14 mouse cellular contexts compared by ENCODE assay signal in the genomic region with DNA sequence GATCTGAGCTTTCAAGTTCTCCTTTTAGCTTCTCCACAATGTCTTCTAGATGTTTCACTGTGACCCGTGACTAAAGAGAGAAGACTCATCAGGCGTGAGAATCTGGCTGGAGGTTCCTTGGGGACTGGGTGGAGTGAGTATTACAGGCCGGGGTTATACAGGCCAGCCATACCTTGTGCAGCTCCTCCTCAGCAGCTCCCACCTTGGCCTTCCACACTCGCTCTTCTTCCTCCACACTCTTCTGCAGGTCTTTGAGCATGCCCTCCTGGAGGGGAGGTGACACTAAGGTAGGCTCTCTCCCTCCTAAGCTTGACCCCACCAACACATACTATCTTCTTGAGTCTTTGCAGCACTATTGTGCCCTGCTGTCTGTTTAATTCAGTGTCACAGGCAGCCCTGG.
"Had no signal": no experiment of that assay in that cellular context is flagged by ENCODE, and none has a peak within 500 bp of the region (broad histone marks: within the 10 kb centered on the region; RNA-seq: fewer than 3 reads in every experiment).

No protein-coding gene starts in this region.

- H3K9ac ChIP-seq: lung, embryonic 14.5 days; midbrain, embryonic 12.5 days; neural tube, embryonic 13.5 days had no signal

- H3K27ac ChIP-seq: midbrain, embryonic 10.5 days; midbrain, embryonic 12.5 days; neural tube, embryonic 13.5 days had no signal

- H3K4me3 ChIP-seq: midbrain, embryonic 10.5 days; midbrain, embryonic 12.5 days; myocyte; neural tube, embryonic 13.5 days had no signal

- H3K4me2 ChIP-seq: lung, embryonic 14.5 days; midbrain, embryonic 12.5 days; neural tube, embryonic 13.5 days had no signal

- H3K9me3 ChIP-seq: midbrain, embryonic 12.5 days; neural tube, embryonic 13.5 days had no signal

- ATAC-seq: midbrain, embryonic 16.5 days had no signal

- DNase-seq: lung, adult 18-20 months; lung, embryonic 14.5 days; lung, postnatal 10 days; lung, postnatal 4 days; midbrain, embryonic 14.5 days; right cerebral cortex, postnatal 14 days; thymus, adult 2 months; thymus, postnatal 25 days; thymus, postnatal 4 days had no signal

- H3K27me3 ChIP-seq: midbrain, embryonic 12.5 days; neural tube, embryonic 13.5 days had no signal

- H3K4me1 ChIP-seq: midbrain, embryonic 10.5 days; midbrain, embryonic 12.5 days; neural tube, embryonic 13.5 days had no signal
